Mouse (Mus musculus) lung, embryonic 14.5 days (tissue): ENCODE data around the gene Nol12. TPM values are rescaled to one million over a fixed set of nuclear protein-coding genes. Genes with fewer than 3 reads are reported as not detected.

Experiments
- ATAC-seq: fragments of 200-750 bp; cut with Nextera tagmentation; 2 replicates; pipeline ENCODE4 v1.8.0; 2017; ENCODE audit warnings: mild to moderate bottlenecking, moderate TSS enrichment, moderate library complexity; ENCODE audit not compliant: insufficient read depth
- DNase-seq: peaks from one replicate; pipeline ENCODE4 v3.0.0-alpha.2; 2015
- H3K27ac ChIP-seq: fragments of 300-500 bp; sonication (generic); 2 replicates; pipeline ENCODE4 v1.5.1; 2014; ENCODE audit warnings: low read depth, mild to moderate bottlenecking, moderate library complexity
- H3K27me3 ChIP-seq: fragments of 300-500 bp; sonication (generic); 2 replicates; pipeline ENCODE4 v1.6.1; 2014; ENCODE audit warnings: low read length, control low read depth; ENCODE audit not compliant: insufficient read depth
- H3K36me3 ChIP-seq: fragments of 300-500 bp; sonication (generic); 2 replicates; pipeline ENCODE4 v1.6.1; 2014; ENCODE audit warnings: control low read depth; ENCODE audit not compliant: insufficient read depth
- H3K4me1 ChIP-seq: fragments of 300-500 bp; sonication (generic); 2 replicates; pipeline ENCODE4 v1.6.1; 2014; ENCODE audit warnings: antibody characterized with exemption, control low read depth; ENCODE audit not compliant: insufficient read depth
- H3K4me2 ChIP-seq: fragments of 300-500 bp; sonication (generic); 2 replicates; pipeline ENCODE4 v1.6.1; 2014; ENCODE audit warnings: mild to moderate bottlenecking
- H3K4me3 ChIP-seq: fragments of 300-500 bp; sonication (generic); 2 replicates; pipeline ENCODE4 v1.5.1; 2014; ENCODE audit warnings: low read depth, low read length
- H3K9ac ChIP-seq: fragments of 300-500 bp; sonication (generic); 2 replicates; pipeline ENCODE4 v1.6.1; 2014
- H3K9me3 ChIP-seq: fragments of 300-500 bp; sonication (generic); 2 replicates; pipeline ENCODE4 v1.6.1; 2016; ENCODE audit warnings: low read depth, low read length, control low read depth
- CTCF ChIP-seq: IDR thresholded peaks from 2 replicates; pipeline ENCODE4 v1.5.1; 2016; ENCODE audit warnings: antibody characterized with exemption, low read depth
- WGBS: fragments of 180-500 bp; shearing (Covaris S2); extraction: QIAGEN DNeasy Blood & Tissue Kit; methylation state at CpG from one replicate; pipeline ENCODE4 v1.1.7; 2014; 5-methylcytosine and 5-hydroxymethylcytosine counted together
- polyA plus RNA-seq: library from polyadenylated mRNA; unstranded; fragments of >200 nt; fragmentation: Nextera tagmentation; extraction: Ambion mirVana; gene quantifications from 2 replicates; pipeline ENCODE4 v1.2.1, GENCODE M21; 2014

Gene Nol12
- polyA plus RNA-seq, 1 experiment from 2014 or later, result 57.4 TPM

DNA sequence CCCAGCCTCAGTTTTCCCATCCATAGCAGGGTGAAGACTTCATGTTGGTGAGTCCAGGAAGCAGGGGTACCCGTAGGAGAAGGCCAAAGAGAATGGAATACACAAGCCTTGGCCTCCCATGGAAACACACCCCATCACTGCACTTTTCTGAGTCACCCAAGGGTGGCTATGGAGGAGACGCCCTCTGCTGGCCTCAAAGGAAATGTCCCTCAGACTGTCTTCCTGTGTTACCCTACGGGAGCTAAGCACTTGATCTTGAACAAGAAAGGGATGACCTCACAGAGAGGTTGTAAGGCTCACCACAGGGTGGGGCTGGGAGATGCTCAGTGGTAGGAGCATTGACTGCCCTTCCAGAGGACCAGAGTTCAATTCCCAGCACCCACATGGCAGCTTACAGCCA, 3.2 kb upstream of the Nol12 start:
- peak; percentile 60 for DNase-seq
- H3K27ac ChIP-seq, result no peak overlapping the region

DNA sequence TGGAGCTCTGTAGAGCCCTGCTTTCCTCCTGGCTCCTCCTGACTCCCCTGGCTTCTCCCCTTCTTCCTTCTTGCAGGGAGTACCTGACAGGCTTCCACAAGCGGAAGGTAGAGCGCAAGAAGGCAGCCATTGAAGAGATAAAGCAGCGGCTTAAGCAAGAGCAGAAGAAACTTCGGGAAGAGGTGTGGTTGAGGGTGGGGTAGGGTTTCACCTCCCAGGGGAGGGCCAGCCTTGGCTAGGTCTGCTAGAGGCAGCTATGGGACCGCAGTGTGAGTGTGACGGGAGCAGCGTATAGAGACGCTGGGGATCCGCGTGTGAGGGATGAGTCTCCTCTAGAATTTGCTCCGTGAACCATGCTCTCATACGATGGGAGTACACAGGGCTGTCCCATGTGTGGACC, 1.7 kb downstream of the Nol12 start:
- TF ChIP-seq CTCF, result no peak
- Histone ChIP-seq H3K4me2 (peak overlapping the region; percentile 62), H3K4me3 (no peak overlapping the region), H3K27me3 (no peaks in the 10 kb centered on the region), H3K36me3 (peaks cover 49% of the 10 kb centered on the region), H3K4me1 (peaks cover 5% of the 10 kb centered on the region; the same call in 1 of the 2 replicates), H3K9me3 (no peaks in the 10 kb centered on the region), H3K9ac (no peak overlapping the region), H3K27ac (no peak overlapping the region)
- WGBS, result 91% methylated on average over 12 of the region's 12 CpGs
- no peak for DNase-seq
- ATAC-seq, result no peak

More for the DNA sequence above, 3.2 kb upstream of the Nol12 start:
- TF ChIP-seq CTCF, result peak; percentile 71
- H3K27me3 ChIP-seq, result no peaks in the 10 kb centered on the region
- no peak overlapping the region for H3K4me3 ChIP-seq
- H3K9ac ChIP-seq, result no peak overlapping the region
- no peak overlapping the region for H3K4me2 ChIP-seq
- no peaks in the 10 kb centered on the region for H3K9me3 ChIP-seq
- WGBS, result 22% methylated on average over 3 of the region's 3 CpGs
- no peak for ATAC-seq
- peaks cover 17% of the 10 kb centered on the region for H3K36me3 ChIP-seq
- H3K4me1 ChIP-seq, result peaks cover 9% of the 10 kb centered on the region; the same call in 1 of the 2 replicates

DNA sequence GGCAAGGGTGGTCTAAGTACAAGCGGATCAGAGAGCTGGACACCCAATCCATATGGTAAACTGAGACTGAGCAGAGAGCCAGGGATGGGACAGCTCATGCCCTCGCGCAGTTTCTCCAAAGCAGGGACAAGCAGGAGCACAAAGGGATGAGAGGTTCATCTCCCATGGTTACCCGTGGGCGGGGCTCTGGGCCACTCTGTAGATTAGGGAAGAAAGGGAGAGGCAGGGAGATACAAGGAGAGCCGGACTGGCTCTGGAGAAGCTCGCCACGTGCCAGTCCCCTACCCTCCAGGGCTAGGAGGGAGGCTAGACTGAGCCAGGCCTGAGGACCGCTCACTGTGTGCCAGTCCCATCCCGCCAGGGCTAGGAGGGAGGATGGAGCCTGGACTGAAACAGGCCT, 2.6 kb downstream of the Nol12 start:
- no peak overlapping the region for H3K4me3 ChIP-seq
- peaks cover 55% of the 10 kb centered on the region for H3K36me3 ChIP-seq
- no peak overlapping the region; the same call in 1 of the 2 replicates for H3K9ac ChIP-seq
- no peak overlapping the region for H3K4me2 ChIP-seq
- TF ChIP-seq CTCF, result no peak
- H3K9me3 ChIP-seq, result no peaks in the 10 kb centered on the region
- DNase-seq (no peak), ATAC-seq (no peak)
- WGBS, result 92% methylated on average over 10 of the region's 10 CpGs
- H3K27ac ChIP-seq, result no peak overlapping the region
- no peaks in the 10 kb centered on the region for H3K27me3 ChIP-seq
- H3K4me1 ChIP-seq, result peaks cover 5% of the 10 kb centered on the region; the same call in 1 of the 2 replicates

DNA sequence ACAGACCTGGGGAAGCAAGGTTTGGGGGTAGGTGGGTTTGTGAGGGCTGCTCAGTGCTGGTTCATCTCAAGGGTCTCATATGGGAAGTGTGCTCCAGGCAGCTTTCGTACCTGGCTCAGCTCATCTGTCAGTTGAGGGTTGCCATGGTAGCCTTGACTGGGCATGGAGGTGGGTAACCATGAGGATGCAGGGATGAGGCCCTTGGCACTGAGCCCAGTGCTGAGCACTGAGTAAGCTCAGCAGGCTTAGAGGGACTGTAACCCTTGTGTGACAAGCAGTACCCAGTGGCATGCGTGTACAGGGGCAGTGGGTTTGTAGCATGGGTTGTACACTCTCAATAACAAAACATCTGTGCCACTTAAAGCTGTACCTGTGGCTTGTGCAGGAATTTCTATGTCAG, 3.2 kb downstream of the Nol12 start:
- Histone ChIP-seq H3K9me3 (no peaks in the 10 kb centered on the region), H3K4me1 (peaks cover 5% of the 10 kb centered on the region; the same call in 1 of the 2 replicates), H3K27me3 (no peaks in the 10 kb centered on the region), H3K9ac (no peak overlapping the region), H3K4me3 (no peak overlapping the region), H3K4me2 (no peak overlapping the region), H3K27ac (no peak overlapping the region), H3K36me3 (peaks cover 55% of the 10 kb centered on the region)
- ATAC-seq, result no peak
- DNase-seq, result no peak
- no peak for TF ChIP-seq CTCF
- 95% methylated on average over 2 of the region's 2 CpGs for WGBS

DNA sequence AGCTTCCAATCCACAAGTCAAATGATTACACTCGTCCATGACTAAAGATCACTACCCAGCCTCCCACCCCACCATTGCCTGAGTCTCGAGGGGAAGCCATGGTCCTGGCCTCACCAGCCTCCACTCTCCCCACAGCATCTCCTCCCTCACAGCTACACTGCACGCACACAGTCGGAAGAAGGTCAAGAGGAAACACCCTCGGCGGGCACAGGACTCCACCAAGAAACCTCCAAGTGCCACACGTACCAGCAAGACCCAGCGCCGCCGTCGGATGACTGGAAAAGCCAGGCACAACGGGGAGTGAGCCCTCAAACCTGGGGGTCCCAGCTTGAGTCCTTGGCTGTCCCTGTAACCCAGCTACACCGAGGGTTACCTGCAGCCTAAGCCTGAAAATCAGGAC, 5.6 kb downstream of the Nol12 start:
- TF ChIP-seq CTCF, result no peak
- H3K4me3 ChIP-seq, result no peak overlapping the region
- no peak overlapping the region for H3K9ac ChIP-seq
- H3K4me1 ChIP-seq, result peaks cover 5% of the 10 kb centered on the region; the same call in 1 of the 2 replicates
- no peak overlapping the region for H3K27ac ChIP-seq
- no peak overlapping the region for H3K4me2 ChIP-seq
- ATAC-seq (no peak), DNase-seq (no peak)
- H3K27me3 ChIP-seq, result no peaks in the 10 kb centered on the region
- 90% methylated on average over 13 of the region's 13 CpGs for WGBS
- peaks cover 55% of the 10 kb centered on the region for H3K36me3 ChIP-seq
- no peaks in the 10 kb centered on the region for H3K9me3 ChIP-seq

DNA sequence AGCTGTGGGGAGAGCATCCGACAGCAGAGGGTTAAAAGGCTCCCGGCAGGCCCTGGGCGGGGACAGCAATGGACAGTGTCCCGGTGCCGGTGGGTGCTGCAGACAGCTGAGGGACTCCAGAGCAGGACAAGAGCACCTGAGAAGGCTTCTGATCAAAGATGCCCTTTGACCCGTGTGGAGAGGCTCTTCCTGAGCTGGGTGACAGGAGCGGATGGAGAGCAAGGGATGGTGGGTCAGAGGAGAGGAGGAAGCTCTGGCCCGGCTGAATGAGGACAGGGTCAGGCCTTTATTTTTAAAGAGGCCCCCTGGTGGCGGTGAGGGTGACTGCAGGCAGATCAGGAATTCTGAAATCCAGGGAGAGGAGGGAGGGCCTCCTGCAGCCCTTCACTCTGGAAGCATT, 7.9 kb downstream of the Nol12 start:
- Histone ChIP-seq H3K36me3 (peaks cover 42% of the 10 kb centered on the region), H3K9ac (peak overlapping the region; percentile 43; the same call in 1 of the 2 replicates), H3K4me3 (peak overlapping the region; percentile 36), H3K27me3 (no peaks in the 10 kb centered on the region; the same call in 1 of the 2 replicates), H3K9me3 (no peaks in the 10 kb centered on the region), H3K4me2 (peak overlapping the region; percentile 66), H3K27ac (no peak overlapping the region), H3K4me1 (no peaks in the 10 kb centered on the region)
- DNase-seq (peak; percentile 92), ATAC-seq (peak; percentile 74)
- 3% methylated on average over 9 of the region's 9 CpGs for WGBS
- TF ChIP-seq CTCF, result peak; percentile 86

DNA sequence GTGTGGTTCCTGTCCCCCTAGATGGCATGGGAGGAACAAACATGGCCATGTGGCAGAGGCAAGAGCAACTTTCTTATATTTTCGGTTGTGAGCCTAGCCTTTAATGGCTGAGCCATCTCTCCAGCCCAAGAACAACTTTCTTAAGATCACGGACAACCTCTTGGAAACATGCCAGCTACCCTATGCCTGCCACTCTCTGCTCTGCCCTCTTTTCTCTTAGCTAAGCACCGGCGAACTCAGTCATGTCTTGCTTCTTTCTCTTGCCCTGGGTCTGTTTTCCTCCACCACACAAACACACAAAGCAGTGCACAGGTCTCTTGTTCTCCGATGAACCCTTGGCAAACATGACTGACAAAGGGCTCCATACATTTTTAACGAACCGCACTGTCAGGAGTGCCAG, 11.5 kb downstream of the Nol12 start:
- no peak overlapping the region for H3K9ac ChIP-seq
- WGBS, result 65% methylated on average over 7 of the region's 7 CpGs
- no peak overlapping the region for H3K27ac ChIP-seq
- peak; percentile 20 for DNase-seq
- no peak overlapping the region for H3K4me2 ChIP-seq
- no peaks in the 10 kb centered on the region for H3K9me3 ChIP-seq
- H3K4me3 ChIP-seq, result no peak overlapping the region
- ATAC-seq, result no peak
- H3K36me3 ChIP-seq, result peaks cover 8% of the 10 kb centered on the region
- no peak for TF ChIP-seq CTCF
- no peaks in the 10 kb centered on the region; the same call in 1 of the 2 replicates for H3K27me3 ChIP-seq
- H3K4me1 ChIP-seq, result no peaks in the 10 kb centered on the region
